Mouse (Mus musculus) forebrain, postnatal 0 days (tissue): ENCODE measurements at regions not wholly inside any gene's neighbourhood (a gene's known extent, or its start where the extent isn't known, plus 50 kb on each side); places are given as distances from the start of the nearest gene placed in this dataset.

Experiments
- ATAC-seq: fragments of 200-750 bp; cut with Nextera tagmentation; 2 replicates; pipeline ENCODE4 v1.8.0; 2017; ENCODE audit warnings: mild to moderate bottlenecking, moderate library complexity
- DNase-seq: peaks from one replicate; pipeline ENCODE4 v3.0.0-alpha.2; 2015
- H3K27ac ChIP-seq: fragments of 300-500 bp; sonication (generic); 2 replicates; pipeline ENCODE4 v1.5.1; 2014; ENCODE audit warnings: low read depth, mild to moderate bottlenecking, antibody characterized with exemption, low read length, moderate library complexity, mixed read lengths
- H3K27me3 ChIP-seq: fragments of 300-500 bp; sonication (generic); 2 replicates; pipeline ENCODE4 v1.6.1; 2014; ENCODE audit warnings: mild to moderate bottlenecking, low read length, mixed read lengths; ENCODE audit not compliant: insufficient read depth
- H3K36me3 ChIP-seq: fragments of 300-500 bp; sonication (generic); 2 replicates; pipeline ENCODE4 v1.6.1; 2014; ENCODE audit warnings: mild to moderate bottlenecking, moderate library complexity; ENCODE audit not compliant: insufficient read depth
- H3K4me1 ChIP-seq: fragments of 300-500 bp; sonication (generic); 2 replicates; pipeline ENCODE4 v1.6.1; 2014; ENCODE audit warnings: antibody characterized with exemption; ENCODE audit not compliant: insufficient read depth
- H3K4me2 ChIP-seq: fragments of 300-500 bp; sonication (generic); 2 replicates; pipeline ENCODE4 v1.6.1; 2014; ENCODE audit warnings: low read depth, mild to moderate bottlenecking, moderate library complexity
- H3K4me3 ChIP-seq: fragments of 300-500 bp; sonication (generic); 2 replicates; pipeline ENCODE4 v1.5.1; 2014; ENCODE audit warnings: low read depth, low read length, mixed read lengths
- H3K9ac ChIP-seq: fragments of 300-500 bp; sonication (generic); 2 replicates; pipeline ENCODE4 v1.6.1; 2014; ENCODE audit warnings: mild to moderate bottlenecking
- H3K9me3 ChIP-seq: fragments of 300-500 bp; sonication (generic); 2 replicates; pipeline ENCODE4 v1.6.1; 2016; ENCODE audit warnings: low read length
- CTCF ChIP-seq: sonication (generic); IDR thresholded peaks from 2 replicates; pipeline ENCODE4 v1.5.1; 2016; ENCODE audit warnings: antibody characterized with exemption, control low read depth, low read depth
- WGBS: fragments of 180-500 bp; shearing (Covaris S2); extraction: QIAGEN DNeasy Blood & Tissue Kit; methylation state at CpG from one replicate; pipeline ENCODE4 v1.1.7; 2014; 5-methylcytosine and 5-hydroxymethylcytosine counted together

DNA sequence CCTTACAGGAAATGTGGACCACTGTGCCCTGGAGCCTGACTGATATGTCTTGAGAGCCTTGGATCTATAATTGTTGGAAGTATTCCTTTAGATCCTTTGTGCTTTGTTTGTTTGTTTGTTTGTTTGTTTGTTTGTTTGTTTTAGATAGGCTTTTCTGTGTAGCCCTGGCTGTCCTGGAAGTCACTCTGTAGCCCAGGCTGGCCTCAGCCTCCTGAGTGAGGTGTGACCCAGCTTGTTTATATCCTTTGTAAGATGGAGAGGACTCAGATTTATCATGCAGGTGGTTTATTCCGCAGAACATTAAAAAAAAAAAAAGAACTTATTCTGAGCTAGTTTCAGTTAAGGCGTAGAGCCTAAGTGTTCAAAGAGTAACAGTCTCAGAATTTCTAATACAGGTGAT lies 104.1 kb upstream of the Zfp648 start:
- 97% methylated on average over 2 of the region's 2 CpGs for WGBS
- ATAC-seq, result no peak
- no peak overlapping the region for H3K27ac ChIP-seq
- no peaks in the 10 kb centered on the region for H3K9me3 ChIP-seq
- no peak overlapping the region for H3K9ac ChIP-seq
- no peaks in the 10 kb centered on the region for H3K36me3 ChIP-seq
- no peak overlapping the region for H3K4me3 ChIP-seq
- no peak overlapping the region for H3K4me2 ChIP-seq
- no peaks in the 10 kb centered on the region for H3K27me3 ChIP-seq
- TF ChIP-seq CTCF, result no peak
- no peak for DNase-seq
- H3K4me1 ChIP-seq, result no peaks in the 10 kb centered on the region

DNA sequence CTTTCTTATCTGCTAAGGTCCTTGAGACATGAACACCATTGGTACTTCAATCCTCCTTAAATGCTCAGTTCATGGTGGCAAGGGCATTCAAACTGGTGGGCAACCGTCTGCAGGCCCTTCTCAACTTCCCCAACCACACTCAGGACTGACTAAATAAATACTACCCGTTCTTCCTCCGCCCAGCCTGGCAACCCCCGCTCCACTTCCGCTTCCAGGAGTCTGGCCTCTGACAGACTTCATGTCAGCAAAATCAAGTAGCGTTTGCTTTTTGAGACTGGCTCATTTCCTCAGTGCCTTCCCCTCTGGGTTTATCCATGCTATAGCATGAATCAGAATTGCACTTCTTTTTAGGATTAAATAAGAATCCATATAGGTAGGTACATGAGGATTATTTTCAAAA lies 103.3 kb upstream of the Zfp648 start:
- Histone ChIP-seq H3K27me3 (no peaks in the 10 kb centered on the region), H3K36me3 (no peaks in the 10 kb centered on the region), H3K9ac (no peak overlapping the region), H3K9me3 (no peaks in the 10 kb centered on the region), H3K4me2 (no peak overlapping the region), H3K27ac (no peak overlapping the region), H3K4me1 (no peaks in the 10 kb centered on the region), H3K4me3 (no peak overlapping the region)
- no peak for DNase-seq
- ATAC-seq, result no peak
- TF ChIP-seq CTCF, result no peak
- 75% methylated on average over 6 of the region's 6 CpGs for WGBS

GRCm38 (mm10) chr1:154100556-154100955 lies 100.4 kb upstream of the Zfp648 start:
- Histone ChIP-seq H3K9me3 (no peaks in the 10 kb centered on the region), H3K27ac (no peak overlapping the region), H3K27me3 (no peaks in the 10 kb centered on the region), H3K36me3 (no peaks in the 10 kb centered on the region), H3K9ac (no peak overlapping the region), H3K4me1 (peaks cover 8% of the 10 kb centered on the region), H3K4me3 (no peak overlapping the region), H3K4me2 (no peak overlapping the region)
- 94% methylated on average over 3 of the region's 3 CpGs for WGBS
- ATAC-seq, result no peak
- TF ChIP-seq CTCF, result no peak
- DNase-seq, result no peak

- H3K4me3 ChIP-seq, result no peak overlapping the region
- WGBS, result 93% methylated on average over 1 of the region's 1 CpGs
- H3K27me3 ChIP-seq, result no peaks in the 10 kb centered on the region
- H3K27ac ChIP-seq, result no peak overlapping the region
- no peak overlapping the region for H3K4me2 ChIP-seq
- H3K4me1 ChIP-seq, result peaks cover 8% of the 10 kb centered on the region
- H3K9me3 ChIP-seq, result no peaks in the 10 kb centered on the region
- no peak for ATAC-seq
- no peaks in the 10 kb centered on the region for H3K36me3 ChIP-seq
- no peak overlapping the region for H3K9ac ChIP-seq
- DNase-seq, result no peak
- no peak for TF ChIP-seq CTCF
Measured at GRCm38 (mm10) chr1:154101433-154101832, 99.6 kb upstream of the Zfp648 start.

DNA sequence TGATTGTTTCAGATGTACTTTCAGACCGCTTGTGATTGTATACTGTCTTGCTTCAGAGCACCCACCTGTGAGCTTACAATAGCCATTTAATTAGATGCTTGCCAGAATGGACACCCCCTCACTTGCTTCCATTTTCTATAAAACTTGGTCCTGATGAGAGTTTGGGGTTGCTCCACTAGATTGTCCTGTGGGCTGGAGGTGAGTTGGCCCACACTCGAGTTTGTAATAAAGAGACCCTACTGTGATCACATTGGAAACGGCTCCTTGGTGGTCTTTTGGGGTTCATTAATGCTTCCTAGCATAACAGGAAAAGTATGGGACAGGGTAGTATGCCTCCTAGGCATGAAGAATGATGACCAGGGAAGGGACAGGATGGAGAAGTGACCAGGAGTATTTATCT lies 98.8 kb upstream of the Zfp648 start:
- H3K4me1 ChIP-seq, result peaks cover 8% of the 10 kb centered on the region
- TF ChIP-seq CTCF, result no peak
- H3K4me2 ChIP-seq, result no peak overlapping the region
- no peak for ATAC-seq
- WGBS, result 65% methylated on average over 3 of the region's 3 CpGs
- H3K27me3 ChIP-seq, result no peaks in the 10 kb centered on the region
- peak overlapping the region; percentile 70; the same call in 1 of the 2 replicates for H3K27ac ChIP-seq
- no peak for DNase-seq
- no peaks in the 10 kb centered on the region for H3K9me3 ChIP-seq
- H3K4me3 ChIP-seq, result no peak overlapping the region
- no peak overlapping the region for H3K9ac ChIP-seq
- no peaks in the 10 kb centered on the region for H3K36me3 ChIP-seq

- WGBS, result 28% methylated on average over 15 of the region's 15 CpGs
- no peaks in the 10 kb centered on the region for H3K9me3 ChIP-seq
Measured at GRCm38 (mm10) chr1:154102871-154103596, 98.0 kb upstream of the Zfp648 start.

DNA sequence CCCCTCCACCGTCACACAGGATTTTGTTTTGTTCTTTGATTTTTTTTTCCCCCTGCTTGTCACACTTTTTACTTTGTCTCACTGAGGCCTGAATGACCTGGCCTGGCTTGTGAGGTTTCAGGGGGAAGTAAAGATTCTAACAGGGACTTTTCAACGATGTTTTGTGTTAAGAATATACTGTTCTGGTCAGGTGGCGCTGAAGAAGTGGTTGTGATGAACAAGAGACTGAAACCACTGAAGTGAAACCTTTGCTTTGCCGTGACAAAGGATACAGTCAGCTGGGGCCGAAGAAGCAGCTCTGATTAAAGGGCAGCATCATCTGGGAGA lies 97.4 kb upstream of the Zfp648 start:
- no peaks in the 10 kb centered on the region for H3K36me3 ChIP-seq
- no peak overlapping the region for H3K9ac ChIP-seq
- DNase-seq, result no peak
- no peak overlapping the region for H3K4me2 ChIP-seq
- H3K4me3 ChIP-seq, result no peak overlapping the region
- H3K27me3 ChIP-seq, result no peaks in the 10 kb centered on the region
- H3K27ac ChIP-seq, result peak overlapping the region; percentile 70
- no peak for TF ChIP-seq CTCF
- H3K4me1 ChIP-seq, result peaks cover 8% of the 10 kb centered on the region
- WGBS, result 51% methylated on average over 5 of the region's 5 CpGs
- no peaks in the 10 kb centered on the region for H3K9me3 ChIP-seq
- no peak for ATAC-seq

More at GRCm38 (mm10) chr1:154102871-154103596, 98.0 kb upstream of the Zfp648 start:
- ATAC-seq (peak; percentile 98), DNase-seq (peak; percentile 73)
- Histone ChIP-seq H3K9ac (no peak overlapping the region), H3K36me3 (no peaks in the 10 kb centered on the region), H3K4me2 (no peak overlapping the region), H3K4me1 (peaks cover 8% of the 10 kb centered on the region), H3K27me3 (no peaks in the 10 kb centered on the region), H3K27ac (peak overlapping the region; percentile 70), H3K4me3 (no peak overlapping the region)
- TF ChIP-seq CTCF, result no peak; the same call in 1 of the 2 replicates
